8 mouse cellular contexts compared by ENCODE assay signal in the genomic region with DNA sequence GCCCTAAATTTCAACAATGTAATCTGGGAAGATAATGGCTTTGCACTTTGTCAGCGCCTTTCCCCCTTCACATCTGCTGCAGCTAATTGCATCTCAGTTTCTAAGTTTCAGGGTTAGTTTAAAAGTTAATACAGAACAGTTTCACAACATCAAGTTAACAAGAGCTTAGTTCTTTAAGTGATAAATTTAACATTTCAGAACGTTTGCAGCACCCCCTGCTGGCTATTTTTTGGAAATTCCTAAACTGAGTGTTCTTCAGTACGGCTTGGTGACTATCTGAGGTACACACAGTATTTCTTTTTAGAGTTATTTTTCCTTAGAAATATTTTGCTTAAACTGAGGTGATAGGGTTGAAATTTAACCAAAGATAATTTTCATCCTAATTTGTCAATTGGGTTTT.
DNase-seq lines count a peak whose midpoint lies in the region; ATAC-seq and TF ChIP-seq lines count a peak whose summit lies in the region.

No protein-coding gene starts in this region.

- in situ Hi-C loops in CH12.LX (cut with MboI; ENCODE audit: low pct_ligation_motif_present, low pct_unique_long_range_greater_than_20kb, low sequenced_read_pairs), result loop anchor here (25.0 kb wide), 1 partner anchor 730 kb away; no protein-coding TSS in a partner anchor

- dilution Hi-C loops in CH12.LX (cut with MboI; ENCODE audit: extremely low pct_ligation_motif_present, extremely low pct_unique_long_range_greater_than_20kb, low sequenced_read_pairs), result no loop called here

- TF ChIP-seq POLR2A in CH12.LX (IDR thresholded peaks at IDR 0.05; ENCODE audit: low read depth, low read length), result no peak

- no peaks in the 10 kb centered on the region for H3K27me3 ChIP-seq in CH12.LX (replicated peaks)
- H3K27me3 ChIP-seq in midbrain, embryonic 16.5 days (ENCODE audit: control insufficient read depth, insufficient read depth, low read depth, low read length), result no peaks in the 10 kb centered on the region

- DNase-seq in kidney, adult 8-10 months, result peak; percentile 22 to 66
- DNase-seq in kidney, adult 11 months, result no peak
- DNase-seq in CH12.LX (ENCODE audit: extremely low read depth) (peak; percentile 57), ZHBTc4 (ENCODE audit: low read depth, low spot score) (peak; percentile 51)
- DNase-seq in embryo, embryonic 11.5 days (ENCODE audit: low read depth, low spot score), result peak; percentile 23
- peak; percentile 31 to 73 for DNase-seq in layer of hippocampus, postnatal 25 days (ENCODE audit: extremely low spot score in 1 of 2, low spot score in 1 of 2)
- DNase-seq in right cerebral cortex, postnatal 14 days, result peak; percentile 67

- 35% methylated on average over 3 of the region's 3 CpGs for WGBS in midbrain, embryonic 16.5 days

- no peak overlapping the region for H3K4me3 ChIP-seq in CH12.LX (replicated peaks in 1 of 3; ENCODE audit: low read depth in 2 of 3, low read length in 2 of 3, poor library complexity in 1 of 3)
- H3K4me3 ChIP-seq in midbrain, embryonic 16.5 days (ENCODE audit: low read depth, low read length), result no peak overlapping the region

- TF ChIP-seq CTCF in CH12.LX (conservative IDR thresholded peaks at IDR 0.05 in 1 of 2, IDR thresholded peaks at IDR 0.05 in 1 of 2; ENCODE audit: low read depth in 2 of 2, low read length in 2 of 2), result peak; percentile 38 to 80; a peak in 3 of 4 replicates

- H3K4me1 ChIP-seq in CH12.LX (ENCODE audit: control insufficient read depth in 1 of 2, insufficient read depth in 2 of 2), result peaks cover 0 to 6% of the 10 kb centered on the region in 2 experiments; a peak in 2 of 4 replicates
- no peaks in the 10 kb centered on the region for H3K4me1 ChIP-seq in midbrain, embryonic 16.5 days (ENCODE audit: control insufficient read depth, insufficient read depth, low read length)

- no peak for ATAC-seq in midbrain, embryonic 16.5 days

- no peaks in the 10 kb centered on the region for H3K79me2 ChIP-seq in CH12.LX (replicated peaks; ENCODE audit: control insufficient read depth, extremely low read depth, insufficient read depth, poor library complexity, severe bottlenecking)

- no peak overlapping the region for H3K4me2 ChIP-seq in CH12.LX (ENCODE audit: insufficient read depth, low read depth, poor library complexity, severe bottlenecking)
- no peak overlapping the region for H3K4me2 ChIP-seq in midbrain, embryonic 16.5 days (ENCODE audit: low read length)

- TF ChIP-seq EP300 in CH12.LX (IDR thresholded peaks at IDR 0.05; ENCODE audit: low read length), result no peak

- H3K9me3 ChIP-seq in CH12.LX (replicated peaks; ENCODE audit: low read length), result no peaks in the 10 kb centered on the region
- no peaks in the 10 kb centered on the region for H3K9me3 ChIP-seq in midbrain, embryonic 16.5 days (replicated peaks; ENCODE audit: control insufficient read depth, low read length, poor library complexity, severe bottlenecking)

- H3K36me3 ChIP-seq in CH12.LX (replicated peaks in 1 of 2; ENCODE audit: control insufficient read depth in 1 of 2, insufficient read depth in 1 of 2, low read length in 1 of 2), result peaks cover 12 to 44% of the 10 kb centered on the region in 2 experiments
- peaks cover 14% of the 10 kb centered on the region for H3K36me3 ChIP-seq in midbrain, embryonic 16.5 days (ENCODE audit: control insufficient read depth, insufficient read depth, low read length)

- H3K27ac ChIP-seq in CH12.LX (ENCODE audit: insufficient read depth, low read depth), result no peak overlapping the region
- H3K27ac ChIP-seq in midbrain, embryonic 16.5 days (ENCODE audit: low read length), result no peak overlapping the region

- H3K9ac ChIP-seq in CH12.LX (ENCODE audit: insufficient read depth, low read depth), result no peak overlapping the region
- H3K9ac ChIP-seq in midbrain, embryonic 16.5 days (ENCODE audit: low read depth, low read length), result no peak overlapping the region

- peak; percentile 83 for TF ChIP-seq RAD21 in CH12.LX (IDR thresholded peaks at IDR 0.05; ENCODE audit: low read depth, low read length)

TF ChIP-seq in CH12.LX, 34 proteins besides CTCF, POLR2A, EP300 and RAD21:
- no peak for TF ChIP-seq ELF1 (IDR thresholded peaks at IDR 0.05; ENCODE audit: low read depth, low read length)
- TF ChIP-seq ZC3H11A (IDR thresholded peaks at IDR 0.05; ENCODE audit: low read depth, low read length), result peak; percentile 39; the same call in 1 of the 2 replicates
- TF ChIP-seq SMC3 (IDR thresholded peaks at IDR 0.05; ENCODE audit: low read depth, low read length), result peak; percentile 70
- TF ChIP-seq E2F4 (IDR thresholded peaks at IDR 0.05; ENCODE audit: insufficient replicate concordance, low read depth, low read length), result no peak
- no peak for TF ChIP-seq CHD1 (IDR thresholded peaks at IDR 0.05; ENCODE audit: low read depth, low read length)
- TF ChIP-seq ZMIZ1 (IDR thresholded peaks at IDR 0.05; ENCODE audit: low read depth, low read length), result no peak
- no peak for TF ChIP-seq USF1 (IDR thresholded peaks at IDR 0.05; ENCODE audit: low read depth, low read length)
- no peak for TF ChIP-seq BHLHE40 (IDR thresholded peaks at IDR 0.05; ENCODE audit: low read depth, low read length)
- no peak for TF ChIP-seq RCOR1 (conservative IDR thresholded peaks at IDR 0.05; ENCODE audit: low read depth, low read length)
- TF ChIP-seq JUND (conservative IDR thresholded peaks at IDR 0.05; ENCODE audit: low read depth, low read length), result no peak; the same call in 1 of the 2 replicates
TF ChIP-seq in CH12.LX: peak in this region for 2.
